Mouse (Mus musculus): ENCODE data around the gene Mtch1. TPM values are rescaled to one million over a fixed set of nuclear protein-coding genes. Genes with fewer than 3 reads are reported as not detected.

The Mtch1 gene
- polyA plus RNA-seq, 1 experiment, result 10.3 TPM

- Histone ChIP-seq H3K4me1 (ENCODE audit: control insufficient read depth) (peaks cover 24% of the 10 kb centered on the region), H3K27me3 (ENCODE audit: control insufficient read depth) (no peaks in the 10 kb centered on the region), H3K4me3 (replicated peaks) (no peak overlapping the region), H3K36me3 (ENCODE audit: control insufficient read depth) (peaks cover 76% of the 10 kb centered on the region), H3K9me3 (ENCODE audit: control insufficient read depth, low read length) (no peaks in the 10 kb centered on the region)
- no peak for TF ChIP-seq GATA1 (IDR thresholded peaks at IDR 0.05; ENCODE audit: low read length)
- no peak for TF ChIP-seq TAL1 (IDR thresholded peaks at IDR 0.05; ENCODE audit: low read length)
Measured at GRCm38 (mm10) chr17:29340406-29341261, 7.1 kb downstream of the Mtch1 start.

- no peaks in the 10 kb centered on the region for H3K27me3 ChIP-seq (ENCODE audit: control insufficient read depth)
- no peaks in the 10 kb centered on the region for H3K9me3 ChIP-seq (ENCODE audit: control insufficient read depth, low read length)
- H3K4me1 ChIP-seq (ENCODE audit: control insufficient read depth), result peaks cover 22% of the 10 kb centered on the region
- H3K4me3 ChIP-seq (replicated peaks), result no peak overlapping the region
- H3K36me3 ChIP-seq (ENCODE audit: control insufficient read depth), result peaks cover 78% of the 10 kb centered on the region
- TF ChIP-seq TAL1 (IDR thresholded peaks at IDR 0.05; ENCODE audit: low read length) (no peak), GATA1 (IDR thresholded peaks at IDR 0.05; ENCODE audit: low read length) (no peak)
Measured at GRCm38 (mm10) chr17:29339170-29339768, 8.5 kb downstream of the Mtch1 start.

GRCm38 (mm10) chr17:29337979-29338823 is 9.5 kb downstream of the Mtch1 start:
- Histone ChIP-seq H3K36me3 (ENCODE audit: control insufficient read depth) (peaks cover 78% of the 10 kb centered on the region), H3K9me3 (ENCODE audit: control insufficient read depth, low read length) (no peaks in the 10 kb centered on the region), H3K4me1 (ENCODE audit: control insufficient read depth) (peaks cover 20% of the 10 kb centered on the region), H3K27me3 (ENCODE audit: control insufficient read depth) (no peaks in the 10 kb centered on the region), H3K4me3 (replicated peaks) (no peak overlapping the region)
- TF ChIP-seq GATA1 (IDR thresholded peaks at IDR 0.05; ENCODE audit: low read length), result no peak
- TF ChIP-seq TAL1 (IDR thresholded peaks at IDR 0.05; ENCODE audit: low read length), result no peak

GRCm38 (mm10) chr17:29336266-29336990 is 11.3 kb downstream of the Mtch1 start:
- Histone ChIP-seq H3K9me3 (ENCODE audit: control insufficient read depth, low read length) (no peaks in the 10 kb centered on the region), H3K4me3 (replicated peaks) (no peak overlapping the region), H3K27me3 (ENCODE audit: control insufficient read depth) (no peaks in the 10 kb centered on the region), H3K36me3 (ENCODE audit: control insufficient read depth) (peaks cover 88% of the 10 kb centered on the region), H3K4me1 (ENCODE audit: control insufficient read depth) (peaks cover 3% of the 10 kb centered on the region)
- TF ChIP-seq TAL1 (IDR thresholded peaks at IDR 0.05; ENCODE audit: low read length) (no peak), GATA1 (IDR thresholded peaks at IDR 0.05; ENCODE audit: low read length) (no peak)

GRCm38 (mm10) chr17:29332186-29332685 is 15.5 kb downstream of the Mtch1 start:
- TF ChIP-seq TAL1 (IDR thresholded peaks at IDR 0.05; ENCODE audit: low read length) (no peak), GATA1 (IDR thresholded peaks at IDR 0.05; ENCODE audit: low read length) (no peak)
- peaks cover 66% of the 10 kb centered on the region for H3K36me3 ChIP-seq (ENCODE audit: control insufficient read depth)
- no peak overlapping the region for H3K4me3 ChIP-seq (replicated peaks)
- no peaks in the 10 kb centered on the region for H3K9me3 ChIP-seq (ENCODE audit: control insufficient read depth, low read length)
- no peaks in the 10 kb centered on the region; the same call in 1 of the 2 replicates for H3K4me1 ChIP-seq (ENCODE audit: control insufficient read depth)
- peaks cover 4% of the 10 kb centered on the region for H3K27me3 ChIP-seq (ENCODE audit: control insufficient read depth)

- no peak overlapping the region for H3K4me3 ChIP-seq (replicated peaks)
- H3K27me3 ChIP-seq (ENCODE audit: control insufficient read depth), result peaks cover 18% of the 10 kb centered on the region
- H3K36me3 ChIP-seq (ENCODE audit: control insufficient read depth), result peaks cover 53% of the 10 kb centered on the region
- no peaks in the 10 kb centered on the region; the same call in 1 of the 2 replicates for H3K4me1 ChIP-seq (ENCODE audit: control insufficient read depth)
- TF ChIP-seq GATA1 (IDR thresholded peaks at IDR 0.05; ENCODE audit: low read length), result no peak
- no peak for TF ChIP-seq TAL1 (IDR thresholded peaks at IDR 0.05; ENCODE audit: low read length)
- no peaks in the 10 kb centered on the region for H3K9me3 ChIP-seq (ENCODE audit: control insufficient read depth, low read length)
Measured at GRCm38 (mm10) chr17:29330671-29331410, 16.9 kb downstream of the Mtch1 start.

GRCm38 (mm10) chr17:29330221-29330620 is 17.5 kb downstream of the Mtch1 start:
- Histone ChIP-seq H3K27me3 (ENCODE audit: control insufficient read depth) (peaks cover 19% of the 10 kb centered on the region), H3K4me1 (ENCODE audit: control insufficient read depth) (no peaks in the 10 kb centered on the region; the same call in 1 of the 2 replicates), H3K9me3 (ENCODE audit: control insufficient read depth, low read length) (no peaks in the 10 kb centered on the region), H3K4me3 (replicated peaks) (no peak overlapping the region), H3K36me3 (ENCODE audit: control insufficient read depth) (peaks cover 47% of the 10 kb centered on the region)
- TF ChIP-seq TAL1 (IDR thresholded peaks at IDR 0.05; ENCODE audit: low read length), result no peak
- TF ChIP-seq GATA1 (IDR thresholded peaks at IDR 0.05; ENCODE audit: low read length), result no peak

GRCm38 (mm10) chr17:29327691-29328090 is 20.0 kb downstream of the Mtch1 start:
- TF ChIP-seq TAL1 (IDR thresholded peaks at IDR 0.05; ENCODE audit: low read length) (no peak), GATA1 (IDR thresholded peaks at IDR 0.05; ENCODE audit: low read length) (no peak)
- Histone ChIP-seq H3K36me3 (ENCODE audit: control insufficient read depth) (peaks cover 26% of the 10 kb centered on the region), H3K27me3 (ENCODE audit: control insufficient read depth) (peaks cover 22% of the 10 kb centered on the region)

More at GRCm38 (mm10) chr17:29327691-29328090, 20.0 kb downstream of the Mtch1 start:
- Histone ChIP-seq H3K9me3 (ENCODE audit: control insufficient read depth, low read length) (no peaks in the 10 kb centered on the region), H3K4me1 (ENCODE audit: control insufficient read depth) (peaks cover 5% of the 10 kb centered on the region), H3K4me3 (replicated peaks) (no peak overlapping the region)

All from erythroblast, embryonic 14.5 days (primary cell).